Mouse (Mus musculus): Measurements from ENCODE around the gene 1700028P14Rik.

GRCm38 (mm10) chr19:23688421-23688946 is 35.9 kb upstream of the 1700028P14Rik start:
- TF ChIP-seq CTCF (IDR thresholded peaks at IDR 0.05; ENCODE audit: insufficient read depth, low read length) (no peak), POLR2A (IDR thresholded peaks at IDR 0.05; ENCODE audit: borderline replicate concordance, extremely low read depth, low read depth, low read length) (no peak)

All from lung, adult 2 months (tissue).